Mouse (Mus musculus) adrenal gland, postnatal 4 days (tissue): ENCODE measurements around the gene Rad51d. TPM values are rescaled to one million over a fixed set of nuclear protein-coding genes. Genes with fewer than 3 reads are reported as not detected.
"Not testable (repeated sequence)": the region's sequence is repeated elsewhere in the genome, so short reads cannot be mapped to it uniquely, and the experiment has no call there.

Source experiments
- DNase-seq, 2 experiments: peaks; one replicate each; pipeline ENCODE4 v3.0.0; 2021 to 2022; ENCODE audit warnings: low spot score in 2 of 2, mixed read lengths in 2 of 2
- long read RNA-seq, 2 experiments: library from polyadenylated mRNA; stranded (forward); transcript quantifications; one replicate each; pipeline ENCODE4 v2.0.0; 2021
- total RNA-seq, 2 experiments: library from RNA; stranded (reverse); gene quantifications; 2 replicates each; pipeline ENCODE4 v1.2.3; 2021

Gene Rad51d
- 10 to 100 TPM; 16.4 to 16.8 TPM for total RNA-seq
- long read RNA-seq, experiment 1, transcript Rad51d-201 (10 exons, 3,426 nt), result major isoform, 6 of 10 reads
- long read RNA-seq, experiment 1, partial matches to known transcripts, result 2 of 10 reads
- long read RNA-seq, experiment 1, other reads (novel, unspliced or antisense), result 2 of 10 reads
- long read RNA-seq, experiment 2, transcript Rad51d-201 (10 exons, 3,426 nt), result major isoform, 11 of 18 reads
- long read RNA-seq, experiment 2, partial matches to known transcripts, result 4 of 18 reads
- long read RNA-seq, experiment 2, other reads (novel, unspliced or antisense), result 3 of 18 reads

- peak; percentile 89 to 92 for DNase-seq
Measured at GRCm38 (mm10) chr11:82890342-82890762, at the start of gene Rad51d. Gene Rad51d, minus strand, starts transcription at chr11:82890614.

- DNase-seq, result no peak
Measured at GRCm38 (mm10) chr11:82933186-82933585, 42.8 kb upstream of the Rad51d start.

- DNase-seq, result not testable (repeated sequence)
Measured at GRCm38 (mm10) chr11:82931671-82932450, 41.4 kb upstream of the Rad51d start.

- DNase-seq, result not testable (repeated sequence)
Measured at GRCm38 (mm10) chr11:82931161-82931560, 40.7 kb upstream of the Rad51d start.

- DNase-seq, result not testable (repeated sequence)
Measured at GRCm38 (mm10) chr11:82930391-82930955, 40.1 kb upstream of the Rad51d start.

GRCm38 (mm10) chr11:82929633-82929950 lies 39.2 kb upstream of the Rad51d start:
- DNase-seq, result no peak

GRCm38 (mm10) chr11:82928897-82929632 lies 38.7 kb upstream of the Rad51d start:
- DNase-seq, result no peak

GRCm38 (mm10) chr11:82923910-82924309 lies 33.5 kb upstream of the Rad51d start:
- not testable (repeated sequence) for DNase-seq

GRCm38 (mm10) chr11:82921691-82922090 lies 31.3 kb upstream of the Rad51d start:
- DNase-seq, result no peak

GRCm38 (mm10) chr11:82920768-82921167 lies 30.4 kb upstream of the Rad51d start:
- no peak for DNase-seq

GRCm38 (mm10) chr11:82914711-82915352 lies 24.4 kb upstream of the Rad51d start:
- peak; percentile 47 to 53 for DNase-seq

GRCm38 (mm10) chr11:82910679-82911389 lies 20.4 kb upstream of the Rad51d start:
- no peak for DNase-seq

- DNase-seq, result no peak
Measured at GRCm38 (mm10) chr11:82910250-82910649, 19.8 kb upstream of the Rad51d start, which contains the start of gene Unc45b. Gene Unc45b, plus strand, starts transcription at chr11:82910550.

- no peak for DNase-seq
Measured at GRCm38 (mm10) chr11:82908608-82908989, 18.2 kb upstream of the Rad51d start.

- peak; percentile 89 to 90 for DNase-seq
Measured at GRCm38 (mm10) chr11:82907651-82908607, 17.5 kb upstream of the Rad51d start, which contains the start of gene Nle1. Gene Nle1, minus strand, starts transcription at chr11:82908411.

GRCm38 (mm10) chr11:82905816-82906215 lies 15.4 kb upstream of the Rad51d start:
- DNase-seq, result no peak

GRCm38 (mm10) chr11:82904952-82905351 lies 14.5 kb upstream of the Rad51d start:
- no peak for DNase-seq

- DNase-seq, result no peak
Measured at GRCm38 (mm10) chr11:82901606-82902310, 11.3 kb upstream of the Rad51d start.
